Comparison of ENCODE assay signal across 8 mouse cellular contexts in the genomic region with DNA sequence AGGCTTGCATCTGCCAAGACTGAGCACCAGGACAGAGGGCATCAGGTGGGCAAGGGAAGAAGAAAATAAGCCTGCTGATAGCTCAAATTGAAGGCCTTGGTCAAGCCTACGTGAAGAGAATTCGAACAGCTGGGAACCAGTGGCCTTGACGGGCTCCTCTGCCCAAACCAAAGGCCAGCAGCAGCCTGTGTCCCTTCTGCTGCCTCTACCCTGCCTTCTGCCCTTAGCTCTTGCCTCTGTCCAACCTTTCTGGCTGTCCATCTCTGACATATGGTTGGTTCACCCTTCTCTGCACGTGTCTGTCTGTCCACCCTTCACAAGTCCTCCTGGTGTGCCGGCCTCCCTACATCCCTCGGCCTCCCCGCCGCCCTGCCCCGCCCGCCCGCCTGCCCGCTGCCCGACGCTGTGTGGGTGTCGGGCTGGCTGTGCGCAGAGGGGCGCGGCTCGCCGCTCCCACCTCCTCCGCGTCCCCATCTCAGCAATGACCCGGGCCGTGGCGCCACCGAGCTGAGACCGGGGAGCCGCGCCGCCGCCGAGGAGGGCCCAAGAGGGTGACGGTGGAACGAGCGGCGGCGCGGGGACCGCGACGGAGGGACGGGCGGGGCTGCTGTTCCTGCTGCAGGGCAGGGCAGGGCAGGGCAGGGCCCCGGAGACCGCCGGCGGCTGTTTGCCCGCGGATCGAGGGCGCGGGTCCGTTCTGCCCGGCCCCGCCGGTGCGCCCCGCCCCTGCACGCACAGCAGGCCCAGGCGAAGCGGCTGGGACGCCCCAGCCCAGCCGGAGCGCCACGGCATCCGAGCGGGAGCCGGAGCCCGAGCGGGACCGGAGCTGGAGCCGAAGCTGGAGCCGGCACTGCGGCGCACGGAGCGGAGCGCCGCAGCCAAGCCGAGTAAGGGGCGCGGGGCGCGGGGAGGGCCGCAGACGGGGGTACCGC. TPM values are rescaled to one million over a fixed set of nuclear protein-coding genes. Genes with fewer than 3 reads are reported as not detected.
DNase-seq lines count a peak whose midpoint lies in the region; ATAC-seq and TF ChIP-seq lines count a peak whose summit lies in the region.

A gene (plus strand): TSS at position 325 of the 932 bp plus-strand sequence.

- ATAC-seq in cerebellum, adult (ENCODE audit: insufficient number of reproducible peaks, low FRiP score, low TSS enrichment), result peak; percentile 12; the same call in 1 of the 2 replicates
- ATAC-seq in forebrain, postnatal 0 days, result peak; percentile 87
- ATAC-seq in megakaryocyte-erythroid progenitor cell, adult 5-6 weeks (replicated peaks; ENCODE audit: low FRiP score, low TSS enrichment, poor library complexity, severe bottlenecking), result peak; percentile 63
- ATAC-seq in stomach, embryonic 14.5 days (ENCODE audit: insufficient number of reproducible peaks, insufficient read depth, low FRiP score, low read depth), result peak; percentile 79

- H3K4me3 ChIP-seq in forebrain, postnatal 0 days (ENCODE audit: low read depth, low read length), result peak within 1 kb of the TSS; percentile 67
- peak within 1 kb of the TSS; percentile 60 for H3K4me3 ChIP-seq in stomach, embryonic 14.5 days (ENCODE audit: low read depth, low read length)

- H3K27me3 ChIP-seq in forebrain, postnatal 0 days (ENCODE audit: insufficient read depth, low read length), result peaks cover 6% of the 10 kb centered on the region; the same call in 1 of the 2 replicates
- peaks cover 21% of the 10 kb centered on the region for H3K27me3 ChIP-seq in stomach, embryonic 14.5 days (ENCODE audit: control insufficient read depth, insufficient read depth, low read length)

- no peaks in the 10 kb centered on the region for H3K36me3 ChIP-seq in forebrain, postnatal 0 days (ENCODE audit: insufficient read depth)
- H3K36me3 ChIP-seq in stomach, embryonic 14.5 days (ENCODE audit: control insufficient read depth, insufficient read depth, low read length), result no peaks in the 10 kb centered on the region

- H3K4me1 ChIP-seq in forebrain, postnatal 0 days (ENCODE audit: insufficient read depth), result peaks cover 5% of the 10 kb centered on the region; the same call in 1 of the 2 replicates
- H3K4me1 ChIP-seq in stomach, embryonic 14.5 days (ENCODE audit: control insufficient read depth, insufficient read depth, low read length), result 0 out of 2 replicates have a peak, but pooled peaks cover 5% of the 10 kb centered on the region

- peak within 1 kb of the TSS; percentile 92 for H3K4me2 ChIP-seq in forebrain, postnatal 0 days (ENCODE audit: low read depth)
- peak within 1 kb of the TSS; percentile 98 for H3K4me2 ChIP-seq in stomach, embryonic 14.5 days (replicated peaks; ENCODE audit: low read depth, low read length)

- no peak for TF ChIP-seq CTCF in forebrain, postnatal 0 days (IDR thresholded peaks at IDR 0.05; ENCODE audit: low read depth)

- no peak for DNase-seq in cerebellum, adult 9-11 months
- peak; percentile 72 for DNase-seq in adrenal gland, postnatal 14 days
- peak; percentile 67 for DNase-seq in forebrain, postnatal 0 days
- peak; percentile 59 for DNase-seq in heart, postnatal 4 days
- DNase-seq in left cerebral cortex, postnatal 4 days, result peak; percentile 28

- H3K9me3 ChIP-seq in forebrain, postnatal 0 days (ENCODE audit: low read length), result no peaks in the 10 kb centered on the region
- H3K9me3 ChIP-seq in stomach, embryonic 14.5 days (ENCODE audit: control insufficient read depth, low read depth, low read length), result no peaks in the 10 kb centered on the region

- peak within 1 kb of the TSS; percentile 88 for H3K9ac ChIP-seq in forebrain, postnatal 0 days
- H3K9ac ChIP-seq in stomach, embryonic 14.5 days (replicated peaks; ENCODE audit: low read depth, low read length), result peak within 1 kb of the TSS; percentile 61

- H3K27ac ChIP-seq in forebrain, postnatal 0 days (ENCODE audit: low read depth, low read length), result peak within 1 kb of the TSS; percentile 69
- H3K27ac ChIP-seq in stomach, embryonic 14.5 days (ENCODE audit: low read length), result no peak within 1 kb of the TSS

- intact Hi-C loops in left cerebral cortex, postnatal 4 days (cut with DNase I), result no loop called here

- WGBS in forebrain, postnatal 0 days, result 2% methylated on average over 55 of the region's 87 CpGs
- WGBS in stomach, embryonic 14.5 days, result 1% methylated on average over 83 of the region's 87 CpGs

RNA-seq across cellular contexts. Expression of the gene that starts here (rescaled TPM):
- 7.1 and 10.3 TPM in 2 replicates for total RNA-seq in adrenal gland, postnatal 14 days (2021)
- total RNA-seq in forebrain, postnatal 0 days (2014; rRNA removed), result 18.2 and 18.9 TPM in 2 replicates
- polyA plus RNA-seq in forebrain, postnatal 0 days (2015; fragmentation: Nextera tagmentation; extraction: Ambion mirVana), result 8.6 and 9.9 TPM in 2 replicates
- total RNA-seq in heart, postnatal 4 days (2021), result 1 to 10 TPM; 4.4 to 5.1 TPM
- 10 to 100 TPM; 31.3 to 34.5 TPM for total RNA-seq in left cerebral cortex, postnatal 4 days (2021)
- total RNA-seq in megakaryocyte-erythroid progenitor cell, adult 5-6 weeks (2014; fragmentation: Nextera tagmentation), result not detected in 2 replicates
- total RNA-seq in megakaryocyte-erythroid progenitor cell, adult 5-6 weeks (2017), result not detected in 2 replicates
- polyA plus RNA-seq in stomach, embryonic 14.5 days (2014; fragmentation: Nextera tagmentation; extraction: Ambion mirVana), result 1.6 TPM in 2 replicates

Comparison
In these comparisons a context has a peak if more than half of its experiments do, and no peak if none do; other contexts are left out.
1. Peak in ATAC-seq in megakaryocyte-erythroid progenitor cell, adult 5-6 weeks; RNA of the gene not detected or under 1 TPM.
2. ATAC-seq: peak in every context shown above with its lines; median percentile 87 in forebrain, postnatal 0 days; 79 in stomach, embryonic 14.5 days; 63 in megakaryocyte-erythroid progenitor cell, adult 5-6 weeks; 12 in cerebellum, adult.